Mouse (Mus musculus) kidney, adult 2 months (tissue): ENCODE measurements around the gene Myo1e. TPM values are rescaled to one million over a fixed set of nuclear protein-coding genes. Genes with fewer than 3 reads are reported as not detected.

ENCODE experiments used
- DNase-seq: peaks from one replicate; pipeline ENCODE4 v3.0.0; 2021
- H3K27ac ChIP-seq: fragments of 200-500 bp; 2 replicates; pipeline ENCODE4 v1.5.1; 2012; ENCODE audit warnings: low read depth, low read length, control low read depth, inconsistent platforms; ENCODE audit not compliant: insufficient read depth
- H3K27me3 ChIP-seq: fragments of 200-500 bp; replicated peaks from 2 replicates; pipeline ENCODE4 v1.6.1; 2012; ENCODE audit warnings: mild to moderate bottlenecking, moderate library complexity, low read length, inconsistent platforms; ENCODE audit not compliant: control insufficient read depth, insufficient read depth
- H3K36me3 ChIP-seq: fragments of 200-500 bp; 2 replicates; pipeline ENCODE4 v1.6.1; 2012; ENCODE audit warnings: mild to moderate bottlenecking, moderate library complexity, low read length, inconsistent platforms; ENCODE audit not compliant: control insufficient read depth, insufficient read depth
- H3K4me1 ChIP-seq: fragments of 200-500 bp; 2 replicates; pipeline ENCODE4 v1.6.1; 2011; ENCODE audit warnings: low read length; ENCODE audit not compliant: control insufficient read depth, insufficient read depth
- H3K4me3 ChIP-seq: fragments of 200-500 bp; 2 replicates; pipeline ENCODE4 v1.5.1; 2011; ENCODE audit warnings: mild to moderate bottlenecking, low read depth, low read length, control low read depth; ENCODE audit not compliant: insufficient read depth
- CTCF ChIP-seq: fragments of 200-500 bp; conservative IDR thresholded peaks from 2 replicates; pipeline ENCODE4 v1.5.1; 2011; ENCODE audit warnings: low read depth, mild to moderate bottlenecking, control low read depth, low read length, moderate library complexity, mixed read lengths; ENCODE audit not compliant: insufficient read depth, insufficient read length
- POLR2A ChIP-seq: fragments of 200-500 bp; IDR thresholded peaks from one replicate; pipeline ENCODE4 v1.6.1; 2011; ENCODE audit warnings: low read depth, low read length, control low read depth
- WGBS: fragments of 180-500 bp; shearing (Covaris S2); methylation state at CpG from one replicate; pipeline ENCODE4 v1.1.7; 2018; 5-methylcytosine and 5-hydroxymethylcytosine counted together
- polyA plus RNA-seq: library from polyadenylated mRNA; depleted of rRNA; stranded (reverse); fragments of >200 nt; gene quantifications from 2 replicates; pipeline ENCODE4 v1.2.3, GENCODE M21; 2012

Myo1e gene
- polyA plus RNA-seq, 1 experiment = 14.5 TPM

DNA sequence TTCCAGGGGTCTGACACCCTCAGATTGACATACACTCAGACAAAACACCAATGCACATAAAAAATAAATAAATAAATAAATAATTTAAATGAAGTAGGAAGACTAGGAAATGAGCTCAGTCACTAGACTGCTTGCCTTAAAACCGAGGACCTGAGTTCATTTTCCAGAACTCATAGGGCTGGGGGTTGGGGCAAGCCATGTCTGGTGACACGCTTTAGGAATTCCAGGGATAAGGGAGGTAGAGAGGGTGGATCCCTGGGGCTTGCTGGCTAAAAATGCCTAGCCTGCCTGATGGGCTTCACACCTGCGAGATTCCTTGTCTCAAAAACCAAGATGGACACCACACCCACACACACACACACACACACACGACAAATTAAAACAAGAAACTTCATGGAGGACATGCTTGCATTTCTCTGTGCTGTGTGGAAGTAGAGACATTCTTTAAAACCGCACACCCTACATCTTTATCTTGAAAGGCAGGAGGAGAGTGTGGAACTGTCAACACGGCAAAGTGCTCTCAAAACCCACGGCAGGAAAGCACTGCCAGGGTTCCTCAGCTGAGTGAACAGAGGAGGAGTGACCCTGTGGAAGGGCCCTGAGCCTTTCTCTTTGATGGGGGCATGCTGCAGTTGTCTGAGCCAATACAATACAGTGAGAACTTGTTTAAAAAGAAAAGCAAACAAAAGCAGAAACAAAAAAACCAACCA lies 13.5 kb downstream of the Myo1e start:
- H3K4me3 ChIP-seq = no peak overlapping the region

DNA sequence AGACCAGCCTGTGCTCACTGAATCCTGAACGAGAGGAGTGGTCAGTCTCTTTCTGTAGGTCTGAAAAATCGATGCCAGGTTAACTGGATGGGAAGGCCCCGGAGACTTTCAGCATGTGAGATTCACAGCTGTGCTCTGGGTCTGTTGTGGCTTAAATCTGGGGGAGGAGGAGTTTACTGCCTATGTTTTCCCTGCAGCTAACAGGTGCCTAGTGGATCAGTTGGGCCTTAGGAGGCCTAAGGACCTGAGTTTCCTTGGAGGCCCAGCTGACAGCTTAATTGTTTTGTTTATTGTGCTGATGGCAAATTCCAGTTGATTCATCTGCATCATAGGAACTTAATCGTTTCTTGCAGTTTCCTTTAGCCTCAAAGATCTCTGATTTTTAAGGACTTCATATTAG lies 16.0 kb downstream of the Myo1e start:
- 71% methylated on average over 4 of the region's 4 CpGs for WGBS
- TF ChIP-seq CTCF (no peak), POLR2A (no peak)
- H3K4me3 ChIP-seq = no peak overlapping the region
- no peak for DNase-seq
- no peaks in the 10 kb centered on the region for H3K27me3 ChIP-seq
- H3K27ac ChIP-seq = no peak overlapping the region
- no peaks in the 10 kb centered on the region for H3K36me3 ChIP-seq
- H3K4me1 ChIP-seq = peaks cover 4% of the 10 kb centered on the region; the same call in 1 of the 2 replicates

More for the DNA sequence above, 13.5 kb downstream of the Myo1e start:
- Histone ChIP-seq H3K27me3 (no peaks in the 10 kb centered on the region), H3K36me3 (no peaks in the 10 kb centered on the region), H3K4me1 (peaks cover 4% of the 10 kb centered on the region; the same call in 1 of the 2 replicates), H3K27ac (no peak overlapping the region)
- DNase-seq = no peak
- TF ChIP-seq CTCF (no peak), POLR2A (no peak)
- 60% methylated on average over 7 of the region's 7 CpGs for WGBS

DNA sequence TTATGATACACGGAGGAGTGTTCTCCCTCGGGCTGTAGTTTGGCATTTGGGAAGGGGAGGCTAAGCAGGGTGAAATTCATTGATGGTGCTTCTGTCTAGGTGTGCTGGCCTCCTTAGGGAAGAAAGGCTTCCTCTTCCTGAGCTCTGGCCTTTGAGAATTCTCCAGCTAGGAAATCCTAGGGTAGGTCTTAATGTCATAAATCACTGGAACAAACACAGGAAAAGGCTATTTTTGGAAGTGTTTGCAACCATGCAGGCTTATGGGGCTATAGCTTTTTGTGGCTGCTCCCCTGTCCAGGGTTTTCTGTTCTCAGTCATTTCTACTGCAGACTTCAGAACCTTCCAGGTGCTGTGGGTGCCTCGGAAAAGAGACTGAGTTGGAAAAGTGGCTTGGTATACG lies 16.9 kb downstream of the Myo1e start:
- H3K27ac ChIP-seq = peak overlapping the region; percentile 43; the same call in 1 of the 2 replicates
- peak; percentile 72 for DNase-seq
- no peaks in the 10 kb centered on the region for H3K36me3 ChIP-seq
- WGBS = 47% methylated on average over 4 of the region's 4 CpGs
- H3K4me3 ChIP-seq = no peak overlapping the region
- no peaks in the 10 kb centered on the region for H3K27me3 ChIP-seq
- TF ChIP-seq CTCF = no peak
- no peak for TF ChIP-seq POLR2A
- H3K4me1 ChIP-seq = peaks cover 7% of the 10 kb centered on the region

DNA sequence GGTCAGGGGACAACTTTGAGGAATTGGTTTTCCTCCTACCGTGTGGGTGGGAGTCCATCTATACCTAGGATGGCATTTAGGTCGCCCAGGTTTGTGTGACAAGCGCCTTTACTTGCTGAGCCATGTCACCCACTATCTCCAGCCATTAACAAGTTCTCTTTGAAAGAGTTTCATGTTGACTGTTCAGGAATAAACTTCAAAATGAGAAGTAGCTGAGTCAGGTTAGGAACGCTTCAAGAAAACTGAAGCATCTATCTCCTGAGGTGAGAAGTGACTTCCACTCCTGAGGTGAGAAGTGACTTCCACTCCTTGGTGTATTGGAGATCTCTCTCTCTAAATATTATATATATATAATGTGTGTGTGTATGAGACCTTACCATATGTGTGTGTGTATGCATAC lies 19.2 kb downstream of the Myo1e start:
- 90% methylated on average over 4 of the region's 4 CpGs for WGBS
- TF ChIP-seq POLR2A (no peak), CTCF (no peak)
- Histone ChIP-seq H3K4me1 (peaks cover 14% of the 10 kb centered on the region), H3K27me3 (no peaks in the 10 kb centered on the region), H3K27ac (no peak overlapping the region), H3K4me3 (no peak overlapping the region), H3K36me3 (no peaks in the 10 kb centered on the region)
- DNase-seq = no peak

DNA sequence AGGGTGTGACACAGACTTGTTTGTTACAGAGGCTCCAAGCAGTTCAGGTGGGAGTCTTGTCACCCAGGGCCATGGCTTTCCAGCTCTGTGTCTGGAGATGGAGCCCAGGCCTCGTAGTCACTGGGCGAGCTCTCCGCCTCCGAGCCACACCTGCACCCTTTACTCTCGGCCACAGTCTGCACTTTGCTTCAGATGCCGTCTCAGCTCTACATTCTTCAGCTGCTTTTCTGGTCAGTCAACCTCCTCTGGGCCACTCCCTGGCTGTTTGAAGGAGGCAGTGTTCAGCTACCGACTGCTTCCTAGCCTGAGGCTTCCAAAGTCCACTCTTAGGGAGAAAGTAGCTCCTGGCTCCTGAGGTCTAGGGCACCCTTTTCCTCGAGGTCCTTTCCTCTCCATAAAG lies 22.7 kb downstream of the Myo1e start:
- H3K27ac ChIP-seq = peak overlapping the region; percentile 29
- 31% methylated on average over 8 of the region's 8 CpGs for WGBS
- no peak overlapping the region for H3K4me3 ChIP-seq
- no peak for TF ChIP-seq CTCF
- TF ChIP-seq POLR2A = no peak
- no peaks in the 10 kb centered on the region for H3K36me3 ChIP-seq
- H3K27me3 ChIP-seq = no peaks in the 10 kb centered on the region
- DNase-seq = peak; percentile 91
- H3K4me1 ChIP-seq = peaks cover 20% of the 10 kb centered on the region

DNA sequence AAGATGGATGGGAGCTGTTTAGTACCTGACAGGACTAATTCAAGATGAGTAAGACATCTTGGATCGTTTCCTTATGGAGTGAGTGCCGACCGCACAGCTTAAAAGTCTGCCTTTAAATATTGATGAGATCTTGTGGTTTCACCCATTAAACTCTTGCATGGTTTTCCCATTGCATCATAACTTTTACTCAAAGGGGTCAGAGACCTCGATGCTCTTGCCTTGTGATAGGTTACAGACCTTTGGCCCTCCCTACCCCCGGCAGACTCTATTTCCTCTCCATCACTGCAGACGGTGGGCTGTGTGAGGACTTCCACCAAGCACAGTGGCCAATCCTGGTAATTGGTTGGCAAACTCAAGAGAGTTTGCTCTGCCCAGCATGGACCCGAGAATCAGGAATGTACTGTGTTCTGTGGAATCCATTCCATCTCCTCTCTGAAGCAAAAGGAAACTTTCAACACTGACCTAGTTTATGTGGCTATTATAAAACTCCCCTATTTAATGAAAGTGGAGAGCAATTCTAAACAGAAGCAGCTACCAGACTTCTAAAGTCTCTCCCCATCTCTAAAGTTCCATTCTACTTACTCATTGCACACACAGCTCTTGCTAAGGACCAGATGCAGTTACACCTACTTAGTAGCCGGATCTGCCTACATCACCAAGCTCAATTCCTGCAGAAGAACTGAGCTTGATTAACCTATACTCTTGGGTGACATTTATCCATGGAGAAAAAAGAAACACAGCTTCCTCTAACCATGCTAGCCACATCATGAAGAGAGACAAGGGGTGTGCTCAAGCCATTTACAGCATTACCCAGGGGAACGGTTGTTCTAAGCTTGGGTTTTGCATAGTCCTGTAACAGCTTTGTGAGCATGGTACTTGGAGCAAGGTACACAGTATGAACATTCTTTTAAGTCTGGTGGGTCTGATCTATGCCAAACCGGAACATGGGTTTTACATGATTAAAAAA lies 25.2 kb downstream of the Myo1e start:
- no peaks in the 10 kb centered on the region for H3K36me3 ChIP-seq
- H3K4me3 ChIP-seq = no peak overlapping the region
- 63% methylated on average over 10 of the region's 10 CpGs for WGBS
- no peak for DNase-seq
- no peak for TF ChIP-seq POLR2A
- no peak for TF ChIP-seq CTCF
- no peak overlapping the region for H3K27ac ChIP-seq
- no peaks in the 10 kb centered on the region for H3K27me3 ChIP-seq
- peaks cover 25% of the 10 kb centered on the region for H3K4me1 ChIP-seq

DNA sequence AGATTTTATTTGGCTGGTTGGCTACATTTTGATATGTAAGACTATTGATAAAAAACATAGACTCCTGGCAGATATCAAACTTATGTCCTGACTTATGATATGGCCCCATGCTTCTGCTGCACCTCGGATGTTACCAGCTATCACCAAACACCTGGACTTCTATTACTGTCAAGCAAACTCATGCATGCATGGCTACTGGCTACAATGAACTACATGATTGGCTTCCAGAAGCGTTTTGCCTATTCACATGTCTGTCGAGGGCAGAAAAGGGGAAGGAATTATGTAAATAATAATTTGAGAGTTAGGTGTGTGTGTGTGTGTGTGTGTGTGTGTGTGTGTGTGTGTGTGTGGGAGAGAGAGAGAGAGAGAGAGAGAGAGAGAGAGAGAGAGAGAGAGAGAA lies 30.0 kb downstream of the Myo1e start:
- H3K36me3 ChIP-seq = no peaks in the 10 kb centered on the region
- H3K4me1 ChIP-seq = peaks cover 31% of the 10 kb centered on the region
- H3K4me3 ChIP-seq = no peak overlapping the region
- no peak for TF ChIP-seq POLR2A
- TF ChIP-seq CTCF = no peak
- H3K27ac ChIP-seq = no peak overlapping the region
- no peaks in the 10 kb centered on the region for H3K27me3 ChIP-seq
- WGBS = 58% methylated on average over 3 of the region's 3 CpGs
- no peak for DNase-seq
